Mouse (Mus musculus) C2C12 (cell line): Measurements from ENCODE around the gene Serp2.

ENCODE experiments used
- CTCF ChIP-seq: IDR thresholded peaks from one replicate; pipeline ENCODE4 v1.5.1; 2011; ENCODE audit not compliant: control insufficient read depth, insufficient read depth, insufficient read length
- USF1 ChIP-seq: IDR thresholded peaks from one replicate; pipeline ENCODE4 v1.6.1; 2011; ENCODE audit warnings: low read depth, mild to moderate bottlenecking, control low read depth, moderate library complexity

DNA sequence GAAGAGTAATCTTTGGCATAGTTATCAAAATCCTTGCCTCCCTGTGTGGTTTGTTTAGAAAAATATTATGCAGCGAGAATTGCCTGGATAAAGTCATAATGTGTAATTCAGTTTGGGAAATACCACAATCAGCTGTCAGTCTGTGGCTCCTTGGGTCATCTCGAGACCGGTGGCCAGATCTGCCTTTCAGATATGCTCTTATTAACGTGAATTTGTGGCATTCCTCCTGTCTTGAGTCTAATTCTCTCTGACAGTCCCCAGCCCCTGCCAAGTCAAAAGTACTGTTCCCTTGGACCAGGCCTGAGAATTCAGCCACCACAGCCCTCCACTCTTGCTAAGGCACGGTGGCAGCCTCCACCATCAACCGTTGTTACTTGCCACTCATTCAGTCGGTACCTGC, 44.7 kb downstream of the Serp2 start:
- TF ChIP-seq CTCF (no peak), USF1 (no peak)
